Mouse (Mus musculus): ENCODE data around the gene Tmem109. TPM values are rescaled to one million over a fixed set of nuclear protein-coding genes. Genes with fewer than 3 reads are reported as not detected.

The Tmem109 gene
- polyA plus RNA-seq, 1 experiment: 16.3 TPM

DNA sequence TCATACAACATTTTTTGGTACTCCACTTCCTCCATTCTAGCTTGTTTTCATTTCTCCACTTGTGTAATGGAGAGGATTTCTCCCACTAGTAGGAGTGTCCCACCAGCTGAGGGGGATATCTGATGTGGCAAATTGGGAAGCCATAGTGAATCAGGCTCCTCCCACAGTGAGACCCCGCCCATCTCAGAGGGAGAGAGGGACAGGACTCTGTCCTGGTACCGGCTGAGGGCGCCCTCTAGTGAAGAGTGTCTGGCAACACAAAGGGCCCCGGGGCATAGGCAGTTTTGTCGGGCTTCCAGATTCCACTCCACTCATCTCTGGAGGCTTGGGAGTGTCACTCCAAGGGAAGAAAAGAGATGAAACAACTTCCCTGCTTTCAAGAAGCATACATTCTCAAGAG, 50.4 kb downstream of the Tmem109 start:
- H3K27me3 ChIP-seq (ENCODE audit: control insufficient read depth, insufficient read depth, low read length, poor library complexity, severe bottlenecking): no peaks in the 10 kb centered on the region
- peak; percentile 85 for TF ChIP-seq CTCF (IDR thresholded peaks at IDR 0.05; ENCODE audit: low read depth, low read length)
- TF ChIP-seq POLR2A (IDR thresholded peaks at IDR 0.05; ENCODE audit: insufficient read depth, low read length): no peak

DNA sequence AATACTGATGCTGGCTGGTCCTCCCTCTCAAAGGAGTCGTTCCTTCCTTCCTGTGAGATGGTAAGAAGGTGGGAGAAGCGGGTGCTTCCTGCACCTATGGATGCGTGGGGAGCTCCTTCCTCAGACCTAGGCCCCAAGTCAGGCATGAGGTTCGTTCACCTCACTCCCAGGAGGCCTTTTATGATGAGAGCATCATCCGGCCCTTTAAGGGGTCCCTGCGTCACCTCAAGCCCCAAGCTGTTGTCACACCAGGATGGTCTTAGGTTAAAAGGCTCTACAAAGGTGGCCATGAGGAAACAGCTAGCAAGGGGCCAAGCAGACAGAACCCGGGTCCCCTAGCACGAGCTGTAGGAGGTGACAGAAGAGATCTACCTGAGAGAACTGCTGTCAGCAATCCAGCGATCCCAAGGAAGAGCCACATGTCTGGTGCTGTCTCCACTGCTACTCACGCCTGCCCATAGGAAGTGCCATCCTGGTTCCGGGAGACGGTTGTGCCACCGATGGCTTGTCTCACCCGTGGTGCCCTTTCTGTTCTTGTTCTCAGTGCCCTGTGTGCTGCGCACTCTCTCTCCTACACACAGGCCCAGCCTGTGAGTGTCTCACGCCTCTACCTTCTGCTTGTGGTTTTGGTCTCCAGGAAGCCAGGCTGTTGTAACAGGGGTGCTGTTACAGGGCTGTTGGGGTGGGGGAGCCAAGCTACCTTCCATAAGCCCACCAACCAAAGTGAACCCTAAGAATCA, 52.2 kb downstream of the Tmem109 start, which contains the start of gene Cd6:
Gene Cd6 (minus strand): TSS at position 623 of the 740 bp plus-strand sequence.
- Histone ChIP-seq H3K36me3 (ENCODE audit: control insufficient read depth, insufficient read depth, low read length, poor library complexity, severe bottlenecking) (no peaks in the 10 kb centered on the region), H3K4me1 (ENCODE audit: control insufficient read depth, insufficient read depth, low read length) (no peaks in the 10 kb centered on the region)

More for the DNA sequence above, 50.4 kb downstream of the Tmem109 start:
- H3K4me1 ChIP-seq (ENCODE audit: control insufficient read depth, insufficient read depth, low read length): peaks cover 2% of the 10 kb centered on the region
- H3K36me3 ChIP-seq (ENCODE audit: control insufficient read depth, insufficient read depth, low read length, poor library complexity, severe bottlenecking): no peaks in the 10 kb centered on the region
- no peak overlapping the region for H3K27ac ChIP-seq (ENCODE audit: insufficient read depth, low read length)
- H3K4me3 ChIP-seq (ENCODE audit: low read depth, low read length): no peak overlapping the region
- H3K9ac ChIP-seq (ENCODE audit: low read depth, poor library complexity, severe bottlenecking): no peak overlapping the region
- H3K9me3 ChIP-seq (replicated peaks; ENCODE audit: control insufficient read depth, insufficient read depth, low read length, poor library complexity, severe bottlenecking): no peaks in the 10 kb centered on the region

GRCm38 (mm10) chr19:10828321-10828720, 53.5 kb downstream of the Tmem109 start:
- Histone ChIP-seq H3K9ac (ENCODE audit: low read depth, poor library complexity, severe bottlenecking) (no peak overlapping the region), H3K4me3 (ENCODE audit: low read depth, low read length) (no peak overlapping the region), H3K4me1 (ENCODE audit: control insufficient read depth, insufficient read depth, low read length) (no peaks in the 10 kb centered on the region), H3K36me3 (ENCODE audit: control insufficient read depth, insufficient read depth, low read length, poor library complexity, severe bottlenecking) (no peaks in the 10 kb centered on the region), H3K27me3 (ENCODE audit: control insufficient read depth, insufficient read depth, low read length, poor library complexity, severe bottlenecking) (no peaks in the 10 kb centered on the region), H3K27ac (ENCODE audit: insufficient read depth, low read length) (no peak overlapping the region), H3K9me3 (replicated peaks; ENCODE audit: control insufficient read depth, insufficient read depth, low read length, poor library complexity, severe bottlenecking) (no peaks in the 10 kb centered on the region)
- TF ChIP-seq EP300 (IDR thresholded peaks at IDR 0.05; ENCODE audit: insufficient read depth, low read depth, low read length) (no peak), CTCF (IDR thresholded peaks at IDR 0.05; ENCODE audit: low read depth, low read length) (no peak), POLR2A (IDR thresholded peaks at IDR 0.05; ENCODE audit: insufficient read depth, low read length) (no peak)

More for the DNA sequence above, 52.2 kb downstream of the Tmem109 start, which contains the start of gene Cd6:
- H3K9me3 ChIP-seq (replicated peaks; ENCODE audit: control insufficient read depth, insufficient read depth, low read length, poor library complexity, severe bottlenecking): no peaks in the 10 kb centered on the region
- H3K9ac ChIP-seq (ENCODE audit: low read depth, poor library complexity, severe bottlenecking): no peak within 1 kb of the TSS
- H3K4me3 ChIP-seq (ENCODE audit: low read depth, low read length): no peak within 1 kb of the TSS
- no peak for TF ChIP-seq CTCF (IDR thresholded peaks at IDR 0.05; ENCODE audit: low read depth, low read length)
- no peak for TF ChIP-seq POLR2A (IDR thresholded peaks at IDR 0.05; ENCODE audit: insufficient read depth, low read length)
- TF ChIP-seq EP300 (IDR thresholded peaks at IDR 0.05; ENCODE audit: insufficient read depth, low read depth, low read length): no peak
- no peak within 1 kb of the TSS for H3K27ac ChIP-seq (ENCODE audit: insufficient read depth, low read length)
- no peaks in the 10 kb centered on the region for H3K27me3 ChIP-seq (ENCODE audit: control insufficient read depth, insufficient read depth, low read length, poor library complexity, severe bottlenecking)

DNA sequence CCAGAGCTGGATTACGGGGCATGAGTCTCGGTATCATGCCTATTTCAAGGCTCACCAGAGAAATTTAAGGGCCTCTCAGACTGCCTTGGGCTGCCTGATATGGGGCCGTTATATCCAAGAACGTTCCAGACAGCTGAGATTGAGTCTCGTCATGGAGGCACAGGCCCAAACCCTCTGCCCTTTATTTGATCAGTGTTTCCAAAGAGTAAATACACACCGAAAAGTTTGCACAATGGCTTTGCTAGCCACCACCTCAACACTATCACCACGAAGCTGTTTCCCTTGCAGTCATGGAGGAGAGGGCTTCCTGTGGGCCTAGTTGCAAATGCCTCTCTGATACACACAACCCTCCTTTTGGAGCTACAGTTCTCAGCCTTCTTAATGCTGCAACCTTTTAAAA, 57.7 kb downstream of the Tmem109 start:
- no peaks in the 10 kb centered on the region for H3K27me3 ChIP-seq (ENCODE audit: control insufficient read depth, insufficient read depth, low read length, poor library complexity, severe bottlenecking)
- H3K9ac ChIP-seq (ENCODE audit: low read depth, poor library complexity, severe bottlenecking): no peak overlapping the region

DNA sequence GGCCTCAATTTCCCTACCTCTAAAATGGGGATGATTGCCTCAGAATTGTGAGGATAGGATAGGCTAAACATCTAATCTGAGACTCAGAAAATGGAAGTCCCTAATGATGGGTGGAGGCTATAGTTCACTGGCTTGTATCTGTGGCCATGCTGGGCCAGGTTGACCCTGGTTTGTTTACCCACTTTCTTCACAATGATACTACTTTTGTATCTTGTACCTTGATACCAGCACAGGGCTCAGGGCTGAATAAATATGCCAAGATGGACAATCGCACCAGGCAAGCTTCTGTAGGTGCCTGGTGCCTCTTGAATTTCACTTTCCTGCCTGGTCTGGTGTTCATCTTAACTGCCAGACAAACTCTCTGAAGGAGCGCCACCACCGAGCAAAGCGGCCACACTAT, 59.3 kb downstream of the Tmem109 start:
- H3K9ac ChIP-seq (ENCODE audit: low read depth, poor library complexity, severe bottlenecking): no peak overlapping the region

More for the DNA sequence above, 57.7 kb downstream of the Tmem109 start:
- Histone ChIP-seq H3K9me3 (replicated peaks; ENCODE audit: control insufficient read depth, insufficient read depth, low read length, poor library complexity, severe bottlenecking) (no peaks in the 10 kb centered on the region), H3K36me3 (ENCODE audit: control insufficient read depth, insufficient read depth, low read length, poor library complexity, severe bottlenecking) (no peaks in the 10 kb centered on the region), H3K4me3 (ENCODE audit: low read depth, low read length) (no peak overlapping the region), H3K27ac (ENCODE audit: insufficient read depth, low read length) (no peak overlapping the region), H3K4me1 (ENCODE audit: control insufficient read depth, insufficient read depth, low read length) (peaks cover 2% of the 10 kb centered on the region)
- TF ChIP-seq POLR2A (IDR thresholded peaks at IDR 0.05; ENCODE audit: insufficient read depth, low read length) (no peak), CTCF (IDR thresholded peaks at IDR 0.05; ENCODE audit: low read depth, low read length) (no peak), EP300 (IDR thresholded peaks at IDR 0.05; ENCODE audit: insufficient read depth, low read depth, low read length) (no peak)

DNA sequence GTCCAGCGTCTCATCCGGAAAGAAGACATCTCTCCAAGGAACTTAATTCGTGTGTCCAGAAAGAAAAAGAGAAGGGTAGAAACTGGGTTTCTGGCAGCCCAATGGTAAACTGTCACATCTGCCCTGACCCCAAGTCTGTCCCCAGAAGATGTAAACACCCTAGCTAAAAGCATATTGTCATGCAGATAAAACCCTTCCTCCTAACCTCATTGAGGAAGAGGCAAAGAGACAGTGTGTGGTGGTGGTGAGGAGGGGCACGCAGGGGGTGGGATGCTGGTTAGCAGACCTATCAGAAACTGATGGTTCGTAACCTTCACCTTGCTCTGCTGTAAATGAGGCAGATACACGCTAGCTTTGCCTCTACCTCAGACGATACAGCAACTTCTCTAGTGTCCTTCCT, 60.5 kb downstream of the Tmem109 start:
- H3K9me3 ChIP-seq (replicated peaks; ENCODE audit: control insufficient read depth, insufficient read depth, low read length, poor library complexity, severe bottlenecking): no peaks in the 10 kb centered on the region
- TF ChIP-seq EP300 (IDR thresholded peaks at IDR 0.05; ENCODE audit: insufficient read depth, low read depth, low read length) (0 out of 2 replicates have a peak, but pooled peaks have one; percentile 38), CTCF (IDR thresholded peaks at IDR 0.05; ENCODE audit: low read depth, low read length) (no peak)
- H3K36me3 ChIP-seq (ENCODE audit: control insufficient read depth, insufficient read depth, low read length, poor library complexity, severe bottlenecking): no peaks in the 10 kb centered on the region
- H3K9ac ChIP-seq (ENCODE audit: low read depth, poor library complexity, severe bottlenecking): no peak overlapping the region
- peaks cover 5% of the 10 kb centered on the region for H3K4me1 ChIP-seq (ENCODE audit: control insufficient read depth, insufficient read depth, low read length)
- H3K4me3 ChIP-seq (ENCODE audit: low read depth, low read length): no peak overlapping the region
- no peaks in the 10 kb centered on the region for H3K27me3 ChIP-seq (ENCODE audit: control insufficient read depth, insufficient read depth, low read length, poor library complexity, severe bottlenecking)
- no peak overlapping the region for H3K27ac ChIP-seq (ENCODE audit: insufficient read depth, low read length)

More for the DNA sequence above, 59.3 kb downstream of the Tmem109 start:
- H3K27ac ChIP-seq (ENCODE audit: insufficient read depth, low read length): no peak overlapping the region
- no peak overlapping the region for H3K4me3 ChIP-seq (ENCODE audit: low read depth, low read length)
- peaks cover 5% of the 10 kb centered on the region for H3K4me1 ChIP-seq (ENCODE audit: control insufficient read depth, insufficient read depth, low read length)
- H3K9me3 ChIP-seq (replicated peaks; ENCODE audit: control insufficient read depth, insufficient read depth, low read length, poor library complexity, severe bottlenecking): no peaks in the 10 kb centered on the region
- TF ChIP-seq CTCF (IDR thresholded peaks at IDR 0.05; ENCODE audit: low read depth, low read length): no peak
- TF ChIP-seq EP300 (IDR thresholded peaks at IDR 0.05; ENCODE audit: insufficient read depth, low read depth, low read length): no peak
- TF ChIP-seq POLR2A (IDR thresholded peaks at IDR 0.05; ENCODE audit: insufficient read depth, low read length): no peak
- H3K36me3 ChIP-seq (ENCODE audit: control insufficient read depth, insufficient read depth, low read length, poor library complexity, severe bottlenecking): no peaks in the 10 kb centered on the region
- no peaks in the 10 kb centered on the region for H3K27me3 ChIP-seq (ENCODE audit: control insufficient read depth, insufficient read depth, low read length, poor library complexity, severe bottlenecking)

Other genes starting within 250 kb of the Tmem109 start
- 1.9 and 2.0 TPM in 2 replicates for gene Vwce, start 247.8 kb downstream of the Tmem109 start, polyA plus RNA-seq (2011; ENCODE audit: insufficient read depth, insufficient read length, low read depth, missing spikeins)
- 2.9 and 4.1 TPM in 2 replicates for gene Pga5, start 203.9 kb downstream of the Tmem109 start, polyA plus RNA-seq (2011; ENCODE audit: insufficient read depth, insufficient read length, low read depth, missing spikeins)
- 11.5 and 12.3 TPM in 2 replicates for gene Vps37c, start 193.3 kb downstream of the Tmem109 start, polyA plus RNA-seq (2011; ENCODE audit: insufficient read depth, insufficient read length, low read depth, missing spikeins)
- gene Cd5, start 143.0 kb downstream of the Tmem109 start, polyA plus RNA-seq (2011; ENCODE audit: insufficient read depth, insufficient read length, low read depth, missing spikeins): not detected in 2 replicates
- gene Cd6, start 51.9 kb downstream of the Tmem109 start, polyA plus RNA-seq (2011; ENCODE audit: insufficient read depth, insufficient read length, low read depth, missing spikeins): not detected in 2 replicates
- gene Slc15a3, start 42.3 kb downstream of the Tmem109 start, polyA plus RNA-seq (2011; ENCODE audit: insufficient read depth, insufficient read length, low read depth, missing spikeins): not detected in 2 replicates
- 16.5 and 17.2 TPM in 2 replicates for gene Tmem132a, start 12.1 kb downstream of the Tmem109 start, polyA plus RNA-seq (2011; ENCODE audit: insufficient read depth, insufficient read length, low read depth, missing spikeins)
- gene Prpf19, start 13.2 kb upstream of the Tmem109 start, polyA plus RNA-seq (2011; ENCODE audit: insufficient read depth, insufficient read length, low read depth, missing spikeins): 131 and 148 TPM in 2 replicates
- not detected in 2 replicates for gene Zp1, start 38.6 kb upstream of the Tmem109 start, polyA plus RNA-seq (2011; ENCODE audit: insufficient read depth, insufficient read length, low read depth, missing spikeins)
- not detected in 2 replicates for gene Ptgdr2, start 55.2 kb upstream of the Tmem109 start, polyA plus RNA-seq (2011; ENCODE audit: insufficient read depth, insufficient read length, low read depth, missing spikeins)
- gene Ccdc86, start 67.3 kb upstream of the Tmem109 start, polyA plus RNA-seq (2011; ENCODE audit: insufficient read depth, insufficient read length, low read depth, missing spikeins): 16.9 and 17.8 TPM in 2 replicates
- gene Ms4a10, start 92.7 kb upstream of the Tmem109 start, polyA plus RNA-seq (2011; ENCODE audit: insufficient read depth, insufficient read length, low read depth, missing spikeins): not detected in 2 replicates
- not detected in 2 replicates for gene Ms4a15, start 111.2 kb upstream of the Tmem109 start, polyA plus RNA-seq (2011; ENCODE audit: insufficient read depth, insufficient read length, low read depth, missing spikeins)
- not detected in 2 replicates for gene Ms4a18, start 136.0 kb upstream of the Tmem109 start, polyA plus RNA-seq (2011; ENCODE audit: insufficient read depth, insufficient read length, low read depth, missing spikeins)
- gene Ms4a8a, start 199.1 kb upstream of the Tmem109 start, polyA plus RNA-seq (2011; ENCODE audit: insufficient read depth, insufficient read length, low read depth, missing spikeins): not detected in 2 replicates
- not detected in 2 replicates for gene 1700017D01Rik, start 248.9 kb upstream of the Tmem109 start, polyA plus RNA-seq (2011; ENCODE audit: insufficient read depth, insufficient read length, low read depth, missing spikeins)